Mouse (Mus musculus) limb, embryonic 14.5 days (tissue): ENCODE measurements at regions not wholly inside any gene's neighbourhood (a gene's known extent, or its start where the extent isn't known, plus 50 kb on each side); places are given as distances from the start of the nearest gene placed in this dataset.

Experiments
- ATAC-seq: fragments of 200-750 bp; cut with Nextera tagmentation; 2 replicates; pipeline ENCODE4 v1.8.0; 2017; ENCODE audit warnings: low read depth, moderate number of reproducible peaks, moderate TSS enrichment; ENCODE audit not compliant: low FRiP score
- DNase-seq: peaks from one replicate; pipeline ENCODE4 v3.0.0-alpha.2; 2015; ENCODE audit warnings: low spot score
- H3K27ac ChIP-seq: fragments of 300-500 bp; sonication (generic); replicated peaks from 2 replicates; pipeline ENCODE4 v1.5.1; 2014; ENCODE audit warnings: low read depth, mild to moderate bottlenecking, low read length, moderate library complexity, mixed read lengths
- H3K27me3 ChIP-seq: fragments of 300-500 bp; sonication (generic); 2 replicates; pipeline ENCODE4 v1.6.1; 2014; ENCODE audit warnings: low read length, mixed read lengths; ENCODE audit not compliant: control insufficient read depth, insufficient read depth
- H3K36me3 ChIP-seq: fragments of 300-500 bp; sonication (generic); 2 replicates; pipeline ENCODE4 v1.6.1; 2014; ENCODE audit warnings: mild to moderate bottlenecking, low read length, moderate library complexity, mixed read lengths; ENCODE audit not compliant: control insufficient read depth, insufficient read depth
- H3K4me1 ChIP-seq: fragments of 300-500 bp; sonication (generic); 2 replicates; pipeline ENCODE4 v1.6.1; 2014; ENCODE audit warnings: antibody characterized with exemption, low read length, mixed read lengths; ENCODE audit not compliant: control insufficient read depth, insufficient read depth
- H3K4me2 ChIP-seq: fragments of 300-500 bp; sonication (generic); replicated peaks from 2 replicates; pipeline ENCODE4 v1.6.1; 2014; ENCODE audit warnings: low read depth, mild to moderate bottlenecking, low read length, moderate library complexity; ENCODE audit not compliant: severe bottlenecking
- H3K4me3 ChIP-seq: fragments of 300-500 bp; sonication (generic); replicated peaks from 2 replicates; pipeline ENCODE4 v1.5.1; 2014; ENCODE audit warnings: low read length
- H3K9ac ChIP-seq: fragments of 300-500 bp; sonication (generic); 2 replicates; pipeline ENCODE4 v1.6.1; 2014; ENCODE audit warnings: mild to moderate bottlenecking, low read depth, low read length, moderate library complexity; ENCODE audit not compliant: severe bottlenecking
- H3K9me3 ChIP-seq: fragments of 300-500 bp; sonication (generic); 2 replicates; pipeline ENCODE4 v1.6.1; 2016; ENCODE audit warnings: low read length; ENCODE audit not compliant: control insufficient read depth
- POLR2A ChIP-seq: fragments of 200-500 bp; IDR thresholded peaks from 2 replicates; pipeline ENCODE4 v1.8.0; 2012; ENCODE audit warnings: inconsistent platforms, mild to moderate bottlenecking, moderate library complexity, borderline replicate concordance; ENCODE audit not compliant: insufficient read depth, insufficient read length; ENCODE audit errors: extremely low read depth
- WGBS: fragments of 180-500 bp; shearing (Covaris S2); extraction: QIAGEN DNeasy Blood & Tissue Kit; methylation state at CpG from one replicate; pipeline ENCODE4 v1.1.7; 2014; 5-methylcytosine and 5-hydroxymethylcytosine counted together

- H3K36me3 ChIP-seq: no peaks in the 10 kb centered on the region
- ATAC-seq (no peak), DNase-seq (no peak)
- H3K4me2 ChIP-seq: no peak overlapping the region
- no peaks in the 10 kb centered on the region for H3K9me3 ChIP-seq
- H3K4me3 ChIP-seq: no peak overlapping the region
- 83% methylated on average over 3 of the region's 3 CpGs for WGBS
- H3K9ac ChIP-seq: no peak overlapping the region
- H3K27me3 ChIP-seq: no peaks in the 10 kb centered on the region
- TF ChIP-seq POLR2A: no peak
- H3K4me1 ChIP-seq: peaks cover 30% of the 10 kb centered on the region
- H3K27ac ChIP-seq: no peak overlapping the region
These were observed 124.1 kb downstream of the Pten start for GRCm38 (mm10) chr19:32881443-32881842.

- Histone ChIP-seq H3K4me3 (no peak overlapping the region), H3K36me3 (no peaks in the 10 kb centered on the region), H3K27ac (0 out of 2 replicates have a peak overlapping the region, but pooled peaks have one; percentile 10), H3K9ac (no peak overlapping the region), H3K27me3 (no peaks in the 10 kb centered on the region), H3K4me2 (0 out of 2 replicates have a peak overlapping the region, but pooled peaks have one; percentile 5), H3K9me3 (no peaks in the 10 kb centered on the region), H3K4me1 (peaks cover 42% of the 10 kb centered on the region)
- WGBS: 43% methylated on average over 3 of the region's 3 CpGs
- DNase-seq (peak; percentile 13), ATAC-seq (peak; percentile 55; the same call in 1 of the 2 replicates)
- TF ChIP-seq POLR2A: no peak
These were observed 127.0 kb downstream of the Pten start for GRCm38 (mm10) chr19:32884279-32884678.

GRCm38 (mm10) chr19:32885481-32886131 is 128.3 kb downstream of the Pten start:
- no peak for ATAC-seq

GRCm38 (mm10) chr19:32887190-32887589 is 129.9 kb downstream of the Pten start:
- Histone ChIP-seq H3K27ac (no peak overlapping the region), H3K4me3 (no peak overlapping the region), H3K9ac (no peak overlapping the region), H3K36me3 (no peaks in the 10 kb centered on the region), H3K4me2 (no peak overlapping the region), H3K4me1 (peaks cover 42% of the 10 kb centered on the region), H3K27me3 (no peaks in the 10 kb centered on the region), H3K9me3 (no peaks in the 10 kb centered on the region)
- WGBS: 65% methylated on average over 7 of the region's 7 CpGs
- DNase-seq (no peak), ATAC-seq (no peak)
- TF ChIP-seq POLR2A: no peak

More at GRCm38 (mm10) chr19:32885481-32886131, 128.3 kb downstream of the Pten start:
- peaks cover 42% of the 10 kb centered on the region for H3K4me1 ChIP-seq
- TF ChIP-seq POLR2A: no peak
- no peaks in the 10 kb centered on the region for H3K27me3 ChIP-seq
- DNase-seq: peak; percentile 54
- H3K9ac ChIP-seq: no peak overlapping the region
- H3K36me3 ChIP-seq: no peaks in the 10 kb centered on the region
- no peaks in the 10 kb centered on the region for H3K9me3 ChIP-seq
- no peak overlapping the region for H3K27ac ChIP-seq
- 21% methylated on average over 12 of the region's 12 CpGs for WGBS
- no peak overlapping the region for H3K4me3 ChIP-seq
- H3K4me2 ChIP-seq: peak overlapping the region; percentile 32

- Histone ChIP-seq H3K9me3 (no peaks in the 10 kb centered on the region), H3K4me1 (peaks cover 38% of the 10 kb centered on the region), H3K36me3 (no peaks in the 10 kb centered on the region), H3K27me3 (no peaks in the 10 kb centered on the region), H3K27ac (no peak overlapping the region), H3K4me2 (no peak overlapping the region), H3K4me3 (no peak overlapping the region), H3K9ac (no peak overlapping the region)
- TF ChIP-seq POLR2A: no peak
- no peak for DNase-seq
- 37% methylated on average over 12 of the region's 12 CpGs for WGBS
- ATAC-seq: no peak
These were observed 131.5 kb downstream of the Pten start for GRCm38 (mm10) chr19:32888616-32889305.
